Mouse (Mus musculus) thymus, postnatal 14 days (tissue): ENCODE data around the gene Pcyt1b.

ENCODE experiments used
- DNase-seq: peaks from one replicate; pipeline ENCODE4 v3.0.0; 2021

Pcyt1b gene

GRCm38 (mm10) chrX:93732975-93733748 is 78.5 kb downstream of the Pcyt1b start:
- no peak for DNase-seq

- no peak for DNase-seq
Observed at GRCm38 (mm10) chrX:93749165-93749564, 94.5 kb downstream of the Pcyt1b start.

GRCm38 (mm10) chrX:93750566-93750965 is 95.9 kb downstream of the Pcyt1b start:
- DNase-seq, result no peak

GRCm38 (mm10) chrX:93755210-93755842 is 100.7 kb downstream of the Pcyt1b start:
- no peak for DNase-seq

- no peak for DNase-seq
Observed at GRCm38 (mm10) chrX:93756867-93757455, 102.3 kb downstream of the Pcyt1b start.

- no peak for DNase-seq
Observed at GRCm38 (mm10) chrX:93760770-93761169, 106.1 kb downstream of the Pcyt1b start.

- DNase-seq, result no peak
Observed at GRCm38 (mm10) chrX:93789562-93789961, 134.9 kb downstream of the Pcyt1b start.

- DNase-seq, result peak; percentile 56
Observed at GRCm38 (mm10) chrX:93793168-93793567, 138.5 kb downstream of the Pcyt1b start.
